Mouse (Mus musculus): ENCODE data around the gene Dgkb. TPM values are rescaled to one million over a fixed set of nuclear protein-coding genes. Genes with fewer than 3 reads are reported as not detected.

Gene Dgkb
- polyA plus RNA-seq (2014; fragmentation: Illumina TruSeq; extraction: RNeasy Lipid Tissue Mini Kit (QIAGEN cat#74804)): 11.2 TPM

DNA sequence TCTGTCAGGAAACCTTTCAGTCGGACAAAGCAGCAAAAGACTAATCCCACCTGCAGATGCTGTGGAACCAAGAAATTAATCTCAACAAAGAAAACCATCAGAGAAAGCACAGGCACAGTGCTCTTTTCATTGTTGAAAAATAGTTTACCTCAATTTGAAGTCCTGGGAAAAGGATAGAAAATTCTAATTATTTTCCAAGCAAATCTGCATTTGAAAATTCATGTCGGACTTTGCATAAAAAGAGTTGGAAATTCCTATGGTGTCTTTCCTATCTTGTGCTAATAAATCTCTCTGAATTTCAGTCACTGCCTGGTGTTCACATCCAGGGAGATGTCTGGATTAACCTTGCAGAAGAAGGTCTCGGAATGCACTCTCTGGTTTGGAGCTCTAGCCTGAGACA, at the start of gene Dgkb:
TSS of gene Dgkb (plus strand) at position 301 of the 400 bp plus-strand sequence.

All from ovary, adult 10 weeks (tissue).